Mouse (Mus musculus) testis, adult 10 weeks (tissue): Measurements from ENCODE around the gene Wdr38. TPM values are rescaled to one million over a fixed set of nuclear protein-coding genes. Genes with fewer than 3 reads are reported as not detected.

Experiments used
- polyA plus RNA-seq: library from polyadenylated mRNA; stranded (reverse); fragments of 350-450 nt; fragmentation: Illumina TruSeq; extraction: RNeasy Lipid Tissue Mini Kit (QIAGEN cat#74804); gene quantifications from one replicate; pipeline ENCODE4 v1.2.3, GENCODE M21; 2014; ENCODE audit warnings: low read depth, low replicate concordance

The Wdr38 gene
- polyA plus RNA-seq = 4.4 TPM

DNA sequence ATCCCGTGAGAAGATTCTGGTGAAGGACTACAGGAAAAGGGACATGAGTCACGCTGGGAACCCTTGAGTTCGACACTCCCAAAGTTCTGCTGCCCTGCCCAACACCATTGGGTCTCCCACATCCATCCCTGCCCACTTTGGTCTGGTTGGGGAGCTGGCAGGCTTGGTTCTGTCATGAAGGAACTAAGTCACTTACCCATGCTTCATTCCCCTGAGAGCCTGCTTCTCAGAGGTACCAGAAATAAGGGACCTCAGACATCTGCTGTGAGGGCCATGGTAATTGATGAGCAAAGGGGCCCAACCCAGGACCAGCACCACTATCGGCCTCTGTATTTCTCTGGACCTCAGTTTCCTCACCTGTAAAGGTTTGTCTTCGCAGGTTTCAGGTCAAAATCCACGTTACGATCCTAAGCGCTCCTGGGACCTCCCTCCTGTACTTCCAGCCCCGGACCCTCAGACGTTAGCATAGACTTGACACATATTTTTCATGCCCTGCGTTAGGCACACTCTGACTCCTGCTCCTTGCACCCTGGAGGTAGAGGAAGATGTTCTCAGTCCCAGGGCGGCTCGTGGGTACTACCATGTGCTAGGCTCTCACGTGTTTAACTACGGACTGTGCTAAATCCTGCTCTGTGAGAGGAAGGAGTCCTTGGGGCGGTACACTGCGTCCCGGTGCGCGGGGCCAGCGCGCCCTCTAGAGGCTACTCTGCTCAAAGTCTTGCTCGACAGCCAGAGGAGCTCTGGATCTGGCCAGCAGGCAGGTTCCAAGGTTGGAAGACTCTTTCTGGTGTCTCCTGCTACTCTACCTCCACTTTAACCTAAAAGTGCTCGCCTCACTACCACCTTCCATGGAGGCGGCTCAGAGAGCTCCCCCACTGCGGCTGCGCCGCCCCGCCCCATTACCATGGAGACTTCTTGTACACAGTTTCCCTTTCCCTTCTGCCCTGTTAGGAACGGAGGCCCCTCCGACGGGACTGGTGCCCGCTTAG lies at the start of gene Wdr38:
Gene Wdr38, plus strand, starts transcription at position 91 of the 989 bp plus-strand sequence.

DNA sequence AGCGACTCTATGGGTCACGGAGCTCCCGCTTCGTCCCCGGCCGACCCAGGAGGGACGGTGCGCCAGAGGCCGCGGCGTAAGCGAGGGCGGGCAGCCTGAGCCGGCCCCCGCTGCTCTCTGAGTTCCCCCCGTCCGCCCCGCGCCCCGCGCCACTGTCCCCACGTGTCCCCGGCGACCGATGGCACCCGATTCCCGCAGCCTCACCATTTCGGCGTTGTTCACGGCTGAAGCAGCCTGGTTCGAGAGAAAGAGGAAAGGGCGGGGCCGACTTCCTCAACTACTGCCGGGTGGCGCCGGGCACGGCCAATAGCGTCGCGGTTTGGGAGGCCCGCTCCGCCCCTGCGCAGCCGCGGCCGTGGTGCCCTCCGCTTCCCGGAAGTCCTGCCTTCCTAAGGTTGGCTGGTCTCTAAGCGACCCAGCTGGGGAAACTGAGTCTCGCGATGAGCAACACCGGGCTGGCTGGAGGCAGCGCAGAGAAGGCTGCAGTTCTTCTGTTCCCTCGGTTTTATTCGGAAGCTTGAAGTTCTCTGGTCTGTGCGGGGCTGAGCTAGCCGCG lies 7.7 kb downstream of the Wdr38 start, which contains the start of gene Arpc5l:
Gene Arpc5l, plus strand, starts transcription at position 469 of the 556 bp plus-strand sequence.

GRCm38 (mm10) chr2:39005574-39006079 lies 8.4 kb downstream of the Wdr38 start, which contains the start of gene Rpl35:
Gene Rpl35 (minus strand): TSS chr2:39005624.

Other genes with a start within 250 kb of the Wdr38 start
- gene Nr6a1, start 69.8 kb upstream of the Wdr38 start, polyA plus RNA-seq = 82.1 TPM
- 0.84 TPM for gene Olfml2a, start 65.5 kb upstream of the Wdr38 start, polyA plus RNA-seq
- gene Arpc5l, start 7.9 kb downstream of the Wdr38 start, polyA plus RNA-seq = 272 TPM
- gene Rpl35, start 8.1 kb downstream of the Wdr38 start, polyA plus RNA-seq = 39.2 TPM
- 47.2 TPM for gene Golga1, start 68.1 kb downstream of the Wdr38 start, polyA plus RNA-seq
- gene Scai, start 193.3 kb downstream of the Wdr38 start, polyA plus RNA-seq = 32.0 TPM
- gene Ppp6c, start 229.0 kb downstream of the Wdr38 start, polyA plus RNA-seq = 151 TPM